Mouse (Mus musculus) adrenal gland, postnatal 10 days (tissue): ENCODE measurements around the gene Ptprm. TPM values are rescaled to one million over a fixed set of nuclear protein-coding genes. Genes with fewer than 3 reads are reported as not detected.

Source experiments
- DNase-seq: peaks from one replicate; pipeline ENCODE4 v3.0.0; 2021; ENCODE audit warnings: mixed read lengths
- microRNA-seq: library from miRNA; unstranded; fragments of <30 nt; microRNA quantifications from one replicate; pipeline ENCODE4 v1.2.0, GENCODE M21; 2021
- total RNA-seq, 2 experiments: library from RNA; stranded (reverse); gene quantifications; 2 replicates each; pipeline ENCODE4 v1.2.3; 2021

Ptprm gene
- total RNA-seq, 2 experiments from 2014 or later, result 41.0 to 56.9 TPM

DNA sequence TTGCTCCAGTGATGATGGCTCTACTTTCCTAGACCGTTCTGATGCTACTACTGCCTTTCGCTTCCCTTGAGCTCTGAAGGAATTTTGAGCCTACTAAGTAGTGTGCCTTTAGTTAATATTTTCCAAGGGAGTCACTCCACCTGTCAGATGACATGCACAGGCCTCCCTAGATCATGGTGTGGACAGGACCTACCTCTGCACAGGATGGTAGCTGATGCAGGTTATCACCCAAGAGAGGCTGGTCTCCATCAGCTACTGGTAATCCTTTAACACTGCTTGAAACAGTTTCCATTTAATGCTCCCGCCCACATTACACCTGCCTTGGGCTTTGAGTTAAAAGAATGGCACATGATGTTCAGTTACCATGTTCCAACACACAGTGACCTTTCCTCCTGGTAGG, 688.5 kb downstream of the Ptprm start:
- no peak for DNase-seq

DNA sequence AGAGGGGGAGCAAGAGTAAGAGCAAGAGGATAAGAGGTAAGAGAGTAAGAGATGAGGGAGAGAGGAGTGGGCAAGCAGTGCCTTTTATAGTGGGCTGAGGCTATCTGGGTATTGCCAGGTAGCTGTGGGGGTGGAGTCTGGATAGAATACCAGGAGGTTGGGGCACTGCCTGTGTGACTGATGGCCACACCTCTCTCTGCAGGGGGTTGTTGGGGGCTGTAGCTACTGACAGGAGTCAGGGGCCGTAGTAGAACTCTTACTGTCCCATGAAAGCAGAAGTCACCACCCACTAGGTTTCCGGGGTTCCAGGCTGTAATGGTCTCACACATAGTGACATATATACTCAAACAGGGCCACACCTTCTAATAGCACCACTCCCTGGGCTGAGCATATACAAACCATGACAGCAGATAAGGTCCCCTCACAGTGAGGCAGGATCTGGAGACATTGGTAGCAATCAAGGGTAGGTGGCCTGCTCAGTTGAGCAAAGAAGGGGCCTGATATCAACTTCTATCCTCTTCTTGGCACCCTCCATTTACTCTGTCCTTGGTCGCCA, 689.0 kb downstream of the Ptprm start:
- no peak for DNase-seq

- no peak for DNase-seq
These were observed 689.5 kb downstream of the Ptprm start for GRCm38 (mm10) chr17:66664796-66665195.

DNA sequence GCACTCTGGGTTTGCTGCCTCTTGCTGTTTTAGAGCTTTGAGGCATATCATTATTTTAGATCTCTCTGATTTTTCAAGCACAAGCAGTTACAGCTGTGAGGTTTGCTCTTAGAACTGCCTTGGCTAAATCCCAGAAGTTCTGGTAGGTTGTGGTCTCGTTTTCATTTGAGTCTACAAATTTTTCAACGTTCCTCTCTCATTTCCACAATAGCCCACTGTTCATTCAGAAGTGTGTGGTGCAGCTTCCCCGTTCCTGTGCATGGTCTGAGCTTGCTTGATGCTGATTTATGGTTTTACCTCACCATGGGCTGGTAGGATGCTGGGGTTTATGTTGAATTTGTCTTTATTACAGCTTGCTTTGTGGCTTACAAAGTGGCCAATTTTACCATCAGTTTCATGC, 695.0 kb downstream of the Ptprm start:
- DNase-seq, result no peak

GRCm38 (mm10) chr17:66637951-66638722, 716.1 kb downstream of the Ptprm start:
- DNase-seq, result no peak

DNA sequence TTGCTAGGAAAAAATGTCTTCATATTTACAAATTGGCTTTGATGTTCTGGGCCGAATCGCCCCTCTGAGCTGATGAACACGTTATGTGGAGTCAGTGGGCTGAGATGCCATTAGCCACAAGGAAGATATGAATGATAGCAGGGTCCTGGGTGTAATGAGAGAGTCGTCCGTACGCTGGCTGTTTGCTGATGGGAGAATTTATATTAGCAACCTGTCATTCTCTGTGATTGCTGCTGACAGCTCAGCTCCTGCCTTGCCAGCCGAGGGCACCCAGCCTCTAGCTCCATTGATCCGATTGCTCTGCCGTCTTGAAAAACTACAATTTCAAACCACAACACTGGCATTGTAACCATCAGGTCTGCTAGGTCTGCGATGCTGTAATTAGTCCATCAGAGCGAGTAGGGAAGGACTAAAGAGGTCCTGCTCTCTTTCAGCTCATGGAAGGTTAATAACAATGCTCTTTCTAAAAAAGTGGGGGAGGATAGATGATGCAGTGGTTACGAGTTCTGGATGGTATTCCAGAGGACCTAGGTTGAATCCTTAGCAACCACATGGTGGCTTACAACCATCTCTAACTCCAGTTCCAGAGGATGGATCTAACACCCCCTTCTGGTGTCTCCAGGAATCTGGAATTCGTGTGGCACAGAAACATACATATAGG, 734.1 kb downstream of the Ptprm start:
- no peak for DNase-seq

DNA sequence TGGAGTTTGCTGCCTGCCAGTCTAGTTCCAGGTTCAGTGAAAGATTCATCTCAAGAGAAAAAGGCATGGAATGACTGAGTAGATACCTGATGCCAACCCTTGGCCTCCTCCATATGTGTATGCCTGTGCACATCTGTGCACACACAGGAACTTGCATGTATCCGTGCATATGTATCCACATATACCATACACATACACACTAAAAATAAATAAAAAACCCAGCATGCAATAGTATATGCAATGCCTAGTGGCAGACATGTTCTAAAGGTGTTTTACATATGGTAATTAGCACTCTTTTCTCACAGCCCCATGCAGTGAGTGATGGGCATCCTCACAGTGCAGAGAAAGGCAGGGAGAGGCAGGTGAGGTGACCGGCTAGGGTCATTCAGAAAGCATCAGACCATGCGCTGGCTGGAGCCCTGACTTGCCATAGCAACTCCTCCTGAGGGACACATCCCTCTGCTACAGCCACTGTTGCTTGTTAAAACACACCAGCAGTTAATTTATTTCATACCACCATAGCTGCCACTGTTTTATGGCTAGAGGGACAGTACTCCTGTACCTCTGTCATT, 734.9 kb downstream of the Ptprm start:
- no peak for DNase-seq

Small RNA genes within 50 kb of the gene (microRNA-seq; reads per million reads assigned to microRNA genes)
- not detected for gene Mir5709
